Mouse (Mus musculus) bone marrow macrophage, adult 2 months (primary cell): ENCODE measurements around the gene Lrrc61.

ENCODE experiments used
- CTCF ChIP-seq: IDR thresholded peaks from 2 replicates; pipeline ENCODE4 v1.5.1; 2012; ENCODE audit warnings: low read depth, mild to moderate bottlenecking, low read length, moderate library complexity
- POLR2A ChIP-seq: IDR thresholded peaks from 2 replicates; pipeline ENCODE4 v1.6.1; 2012; ENCODE audit warnings: mild to moderate bottlenecking, low read depth, low read length, borderline replicate concordance

DNA sequence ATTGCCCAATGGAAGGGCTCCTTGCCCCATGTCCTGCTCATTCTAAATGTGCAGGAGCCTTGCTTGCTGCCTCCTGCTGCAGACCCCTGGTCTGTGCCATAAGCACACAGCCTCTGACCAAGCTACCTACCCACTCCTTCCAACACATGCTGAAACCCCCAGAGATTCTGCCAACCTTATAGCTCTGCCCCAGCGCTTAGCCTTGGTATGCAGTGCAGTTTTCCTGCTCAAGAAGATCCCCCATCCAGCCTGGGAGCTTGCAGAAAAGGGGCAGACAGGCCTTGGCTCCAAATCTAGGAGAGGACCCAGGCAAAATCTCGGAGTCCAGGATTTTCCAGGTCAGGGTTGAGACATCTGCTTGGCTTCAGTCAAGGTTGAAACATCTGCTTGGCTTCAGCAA is 21.1 kb upstream of the Lrrc61 start:
- TF ChIP-seq CTCF, result no peak
- TF ChIP-seq POLR2A, result no peak
